Mouse (Mus musculus): ENCODE data around the gene Agbl3.

DNA sequence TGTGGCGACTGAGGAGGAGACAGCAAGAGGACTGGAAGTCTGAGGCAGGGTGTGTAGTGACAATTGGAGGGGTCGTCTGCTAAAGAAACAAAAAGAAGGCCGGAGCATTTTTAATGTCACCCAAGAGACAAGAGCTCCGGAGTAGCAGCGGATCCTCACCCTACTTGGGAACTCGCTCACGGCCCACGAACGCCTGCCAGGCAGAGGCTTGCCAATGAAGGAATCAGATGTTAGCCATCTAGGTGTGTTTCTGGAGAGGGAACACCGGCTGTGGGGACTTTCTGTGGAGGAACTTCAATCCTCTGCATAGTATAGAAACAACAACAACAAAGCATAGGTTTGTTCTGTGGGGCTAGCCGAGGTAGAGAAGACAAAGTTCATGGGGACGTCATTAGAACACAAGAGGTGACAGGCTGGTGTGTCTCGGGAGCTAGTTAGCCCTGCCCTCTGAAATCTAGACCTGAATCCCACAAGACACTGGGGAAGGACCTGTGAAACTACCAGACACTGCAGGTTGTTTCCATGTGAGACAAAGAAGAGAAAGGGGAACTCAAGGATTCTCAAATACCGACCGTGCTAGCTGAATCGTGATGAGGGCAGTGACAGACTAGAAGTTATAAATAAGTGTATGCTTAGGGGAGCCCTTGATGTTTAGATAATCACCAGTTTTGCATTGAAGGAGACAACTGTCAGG lies 87.2 kb downstream of the Agbl3 start:
- TF ChIP-seq CTCF (IDR thresholded peaks at IDR 0.05; ENCODE audit: borderline replicate concordance, insufficient read depth, low read length) (no peak), POLR2A (IDR thresholded peaks at IDR 0.05; ENCODE audit: low read depth, low read length) (no peak)
